Mouse (Mus musculus) thymus, postnatal 25 days (tissue): ENCODE data around the gene Tenm3.

Source experiments
- DNase-seq: peaks from one replicate; pipeline ENCODE4 v3.0.0; 2022

Tenm3 gene

GRCm38 (mm10) chr8:48313985-48314368, 529.8 kb downstream of the Tenm3 start:
- DNase-seq = no peak

GRCm38 (mm10) chr8:48313210-48313984, 530.4 kb downstream of the Tenm3 start:
- no peak for DNase-seq

DNA sequence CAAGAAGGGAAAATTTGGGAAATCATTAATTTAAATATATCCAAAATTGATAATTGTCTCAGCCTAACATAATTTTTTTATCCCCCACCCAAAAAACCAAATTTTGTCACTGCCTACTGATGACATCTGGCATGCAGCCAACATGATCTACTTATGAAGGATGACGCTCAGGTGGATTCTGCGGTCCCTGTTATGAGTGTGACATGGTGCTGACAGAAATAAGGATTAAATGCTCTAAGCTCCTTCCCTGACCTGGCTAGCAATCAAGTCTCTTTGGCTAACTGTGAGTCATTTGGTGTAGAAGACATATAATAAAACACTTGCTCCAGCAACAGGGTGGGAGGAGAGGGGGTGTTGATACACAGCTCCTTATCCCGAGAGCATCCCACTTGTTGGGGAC, 532.0 kb downstream of the Tenm3 start:
- no peak for DNase-seq

DNA sequence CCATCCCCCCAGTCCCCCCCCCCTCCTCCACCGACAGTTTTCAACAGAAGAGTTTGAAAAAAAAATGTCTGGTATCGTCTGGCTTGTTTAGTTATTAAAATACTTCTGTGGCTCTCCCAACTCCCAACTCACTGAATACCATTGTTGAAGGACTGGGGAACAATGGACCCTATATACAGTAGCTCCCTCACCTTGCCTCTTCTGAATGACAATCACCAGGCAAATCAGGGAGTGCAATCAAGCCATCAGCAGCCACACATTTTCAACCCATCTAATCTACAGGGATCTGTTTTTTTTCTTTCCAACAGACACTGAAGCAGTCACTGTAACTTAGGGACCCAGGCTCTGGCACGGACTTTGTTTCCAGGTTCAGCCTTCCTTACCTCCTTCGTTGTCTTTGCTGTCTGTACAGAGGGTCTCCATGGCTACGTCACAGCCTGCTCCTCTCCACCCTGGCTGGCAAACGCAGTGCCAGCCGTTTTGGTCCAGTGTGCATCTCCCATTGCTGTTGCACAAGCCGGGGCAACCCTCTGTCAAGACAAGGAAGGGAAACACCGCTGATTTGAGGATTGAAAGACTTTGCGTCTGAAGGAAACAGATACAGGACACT, 533.4 kb downstream of the Tenm3 start:
- no peak for DNase-seq

- DNase-seq = no peak
Observed at GRCm38 (mm10) chr8:48309191-48309987, 534.4 kb downstream of the Tenm3 start.

- DNase-seq = no peak
Observed at GRCm38 (mm10) chr8:48304224-48304623, 539.5 kb downstream of the Tenm3 start.

DNA sequence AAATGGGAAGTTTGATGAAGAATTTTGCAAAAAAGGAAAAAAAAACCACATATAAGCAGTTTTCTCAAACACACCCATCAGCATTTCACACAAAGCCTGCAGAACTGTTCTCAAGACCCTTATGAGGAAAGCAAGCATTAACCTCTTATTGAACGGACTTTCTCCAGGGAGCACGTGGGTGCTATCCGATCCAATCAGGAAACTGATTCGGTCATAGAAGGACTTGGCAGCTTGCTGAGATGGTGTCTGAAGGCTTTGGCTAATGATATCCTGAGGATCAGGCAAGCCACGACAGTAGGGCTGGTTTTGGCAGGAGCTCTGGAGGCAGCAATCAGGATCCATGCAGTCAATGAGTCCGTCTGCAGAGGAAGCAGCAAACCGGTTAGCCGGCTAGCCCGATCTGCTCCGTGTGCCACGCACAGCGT, 543.1 kb downstream of the Tenm3 start:
- no peak for DNase-seq

- DNase-seq = no peak
Observed at GRCm38 (mm10) chr8:48300061-48300460, 543.7 kb downstream of the Tenm3 start.

DNA sequence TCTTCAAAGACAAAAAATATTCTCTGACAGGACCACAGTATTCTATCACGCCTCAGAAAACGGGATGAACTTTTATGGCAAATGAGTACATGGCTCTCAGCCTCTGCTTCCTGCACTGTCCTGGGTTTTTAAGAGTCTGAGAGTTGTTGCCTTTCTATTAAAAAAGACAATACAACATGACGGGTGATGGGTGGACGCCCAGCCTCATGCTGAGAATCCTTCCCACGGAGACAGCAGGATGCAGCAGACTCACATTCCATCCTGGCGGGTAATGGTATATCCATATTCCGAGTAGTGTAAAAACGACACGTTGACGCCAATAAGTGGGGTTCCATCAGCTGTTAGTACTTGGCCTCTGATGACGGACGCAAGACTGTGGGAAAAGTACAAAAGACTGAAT, 544.4 kb downstream of the Tenm3 start:
- DNase-seq = no peak

DNA sequence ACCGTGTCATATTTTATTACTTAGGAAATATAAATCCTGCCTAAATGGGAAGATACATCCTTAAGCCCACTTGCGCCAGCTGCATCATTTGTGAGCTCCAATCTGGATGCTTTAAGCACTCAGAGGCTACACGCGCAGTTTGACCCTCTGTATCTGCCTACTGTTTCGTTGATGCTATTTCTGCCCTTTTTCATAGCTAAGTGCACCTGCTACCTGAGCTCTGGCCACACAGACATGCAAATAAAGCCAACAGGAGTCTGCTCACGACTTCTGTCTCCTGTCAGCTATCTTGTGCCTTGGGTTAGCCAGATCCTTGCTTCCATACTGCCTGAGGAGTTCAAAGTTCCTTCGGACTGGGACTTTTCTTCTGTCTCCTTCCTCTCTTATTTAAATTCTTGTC, 547.4 kb downstream of the Tenm3 start:
- no peak for DNase-seq

DNA sequence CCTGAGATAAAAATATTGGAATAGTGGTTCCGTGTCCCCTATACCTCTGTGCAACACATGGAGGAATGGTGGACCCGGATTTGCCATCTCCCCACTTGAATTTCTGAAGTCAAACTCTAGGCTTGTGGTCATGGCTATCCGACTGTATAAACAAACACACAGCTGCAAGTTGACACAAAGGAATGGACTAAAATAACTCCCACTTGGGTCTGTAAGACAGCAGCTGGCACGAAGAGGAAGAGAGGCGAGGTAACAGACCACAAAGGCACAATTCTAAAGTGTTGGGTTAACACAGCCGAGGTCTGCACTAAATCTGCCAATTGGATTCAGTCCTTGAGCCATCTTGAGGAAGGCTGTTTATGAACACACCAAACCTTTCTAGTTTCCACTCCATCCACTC, 548.2 kb downstream of the Tenm3 start:
- DNase-seq = no peak

- no peak for DNase-seq
Observed at GRCm38 (mm10) chr8:48293797-48294196, 550.0 kb downstream of the Tenm3 start.

- no peak for DNase-seq
Observed at GRCm38 (mm10) chr8:48285432-48285831, 558.3 kb downstream of the Tenm3 start.

- DNase-seq = no peak
Observed at GRCm38 (mm10) chr8:48281855-48282254, 561.9 kb downstream of the Tenm3 start.

DNA sequence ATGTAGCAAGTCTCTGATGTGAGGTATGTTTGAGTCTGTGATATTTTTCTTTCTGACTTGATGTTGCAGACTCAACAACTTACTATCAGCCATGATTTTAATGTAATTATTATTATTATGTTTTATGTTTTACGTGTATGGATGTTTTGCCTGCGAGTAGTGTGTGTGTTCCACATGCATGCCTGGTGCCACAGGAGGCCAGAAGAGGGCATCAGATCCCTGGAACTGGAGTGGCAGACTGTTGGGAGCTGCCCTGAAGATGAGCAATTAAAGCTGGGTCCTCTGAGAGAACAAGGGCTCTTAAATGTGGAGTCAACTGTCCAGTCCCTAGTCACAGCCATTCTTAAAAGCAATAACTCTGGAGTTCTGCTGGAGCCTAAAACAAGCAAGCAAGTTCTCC, 564.4 kb downstream of the Tenm3 start:
- DNase-seq = no peak

DNA sequence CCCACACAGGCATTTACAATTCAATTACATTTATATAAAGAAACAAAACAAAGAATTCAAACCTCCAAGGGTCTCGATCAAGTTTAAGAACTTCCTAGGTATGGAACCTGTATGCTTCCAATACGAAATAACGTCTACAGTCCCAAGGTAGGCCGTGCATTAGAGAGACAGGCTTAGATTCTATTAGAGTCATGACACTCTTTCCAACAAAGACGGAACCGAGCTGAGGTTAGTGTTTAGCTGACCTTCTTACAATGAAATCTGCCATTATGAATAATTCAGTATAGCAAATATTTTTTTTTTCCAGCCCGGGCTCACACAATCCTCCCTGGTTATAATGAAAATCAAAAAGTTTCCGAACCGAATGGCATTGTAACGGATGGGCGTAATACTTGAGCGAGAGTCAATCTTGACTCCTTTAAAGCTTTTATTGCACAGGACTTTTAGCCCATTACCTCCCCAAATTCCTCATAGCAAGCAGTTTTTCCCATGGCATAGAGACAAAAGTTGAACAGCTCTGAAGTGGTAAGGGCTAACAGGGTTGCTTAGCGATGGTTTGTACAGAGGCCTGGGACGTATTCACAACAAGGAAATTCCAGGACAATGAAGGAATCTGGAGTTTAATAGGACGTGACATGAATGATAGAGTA, 565.6 kb downstream of the Tenm3 start:
- DNase-seq = no peak

GRCm38 (mm10) chr8:48275066-48275465, 568.7 kb downstream of the Tenm3 start:
- no peak for DNase-seq

DNA sequence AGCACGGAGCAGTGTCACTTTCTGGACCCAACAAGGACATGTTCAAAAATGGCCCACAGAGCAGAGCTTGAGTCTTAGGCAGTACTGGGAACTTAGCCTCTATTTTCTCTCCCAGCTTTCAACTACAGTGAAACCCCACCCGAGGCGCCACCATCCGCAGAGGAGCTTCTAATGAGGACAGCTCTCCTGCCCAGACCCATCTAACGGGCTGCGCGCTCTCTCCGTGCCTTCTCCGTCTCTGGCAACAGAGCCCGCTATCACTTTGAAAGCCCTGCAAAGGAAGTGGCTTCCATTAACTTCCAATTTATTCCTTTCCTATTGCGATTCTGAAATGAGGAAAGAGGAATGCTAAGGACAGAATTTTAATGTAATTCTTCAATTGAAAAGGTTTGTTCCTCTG, 569.2 kb downstream of the Tenm3 start:
- DNase-seq = no peak

DNA sequence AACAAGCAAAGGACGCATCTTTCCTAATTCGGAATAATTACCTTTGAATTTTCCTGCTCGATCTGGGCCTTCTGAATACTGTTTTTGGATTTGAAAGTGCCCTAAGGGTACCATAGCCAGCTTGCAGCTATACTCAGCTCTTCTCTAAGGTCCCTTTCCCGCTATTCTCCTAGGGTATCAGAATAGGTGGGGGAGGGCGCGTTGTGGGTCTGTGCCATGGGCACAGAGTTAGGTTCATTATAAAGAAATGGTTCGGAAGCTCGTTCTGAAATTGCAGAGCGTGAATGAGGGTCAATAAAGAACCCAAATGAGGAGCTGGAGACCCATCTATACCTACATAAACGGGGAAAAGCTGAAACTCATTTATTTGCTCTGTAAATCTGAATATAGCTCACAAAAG, 575.1 kb downstream of the Tenm3 start:
- no peak for DNase-seq

DNA sequence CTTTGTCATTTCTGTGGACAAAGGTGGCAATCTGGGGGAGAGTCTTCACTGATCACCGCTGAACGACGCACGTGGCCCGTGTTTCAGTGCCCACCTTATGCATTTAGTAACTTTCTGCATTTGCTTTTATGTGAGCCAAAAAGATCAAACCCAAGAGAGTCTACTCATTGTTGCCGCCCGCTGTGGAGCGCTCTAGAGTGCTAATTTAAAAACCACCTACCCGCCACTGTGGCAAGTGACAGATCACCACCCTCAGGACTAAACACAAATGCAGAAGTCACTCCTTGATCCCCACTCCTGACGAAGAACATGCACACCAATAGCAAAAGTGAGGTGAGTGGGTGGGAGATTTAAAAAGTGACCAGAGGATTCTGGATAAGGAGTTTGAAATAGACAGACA, 583.5 kb downstream of the Tenm3 start:
- no peak for DNase-seq

DNA sequence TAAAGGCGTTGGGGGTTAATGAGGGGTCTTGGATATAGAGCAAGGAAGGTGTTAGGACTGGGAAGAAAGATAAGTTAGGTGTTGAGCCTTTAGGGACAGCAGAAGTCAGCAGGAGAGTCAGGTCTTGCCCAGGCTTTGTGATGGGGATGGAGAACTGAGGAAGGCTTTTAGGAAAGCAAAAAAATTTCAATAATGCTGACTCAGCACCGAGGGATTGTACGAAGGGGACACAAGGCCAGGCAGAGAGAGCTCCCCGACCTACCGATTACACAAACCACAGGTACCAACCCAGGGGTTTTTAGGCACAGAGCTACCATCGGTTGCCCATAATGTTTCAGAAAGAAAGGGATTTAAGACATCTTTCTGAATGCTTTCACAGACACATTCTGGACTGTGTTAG, 583.9 kb downstream of the Tenm3 start:
- DNase-seq = no peak

DNA sequence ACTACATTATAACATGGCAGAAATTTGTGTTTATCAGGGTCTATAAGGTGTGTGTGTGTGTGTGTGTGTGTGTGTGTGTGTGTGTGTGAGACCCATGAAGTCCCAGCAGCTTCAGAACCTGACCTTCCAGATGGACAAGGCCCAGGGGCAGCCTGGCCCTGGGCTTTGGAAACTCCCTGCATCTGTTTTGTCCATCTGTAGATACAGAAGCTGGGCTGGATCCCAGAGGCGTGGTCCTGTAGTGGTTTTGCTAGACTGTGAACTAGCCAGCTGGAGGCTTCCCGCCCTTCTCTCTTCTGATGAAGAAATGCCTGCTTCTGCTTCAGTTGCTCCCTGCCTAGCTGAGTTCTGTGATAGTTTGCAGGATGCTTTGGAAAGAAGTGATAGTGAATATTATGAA, 599.9 kb downstream of the Tenm3 start:
- no peak for DNase-seq

GRCm38 (mm10) chr8:48240917-48241531, 602.7 kb downstream of the Tenm3 start:
- DNase-seq = no peak
